Mouse (Mus musculus) layer of hippocampus, adult 9-10 months (tissue): Measurements from ENCODE around the gene Chtop.

Experiments
- DNase-seq: peaks from one replicate; pipeline ENCODE4 v3.0.0; 2022; ENCODE audit warnings: low spot score

Chtop gene

GRCm38 (mm10) chr3:90512276-90512675 is 3.0 kb upstream of the Chtop start:
- DNase-seq: no peak

GRCm38 (mm10) chr3:90509747-90510123 is 437 bp upstream of the Chtop start:
- DNase-seq: no peak

GRCm38 (mm10) chr3:90508287-90508949 is 880 bp downstream of the Chtop start:
- DNase-seq: no peak

GRCm38 (mm10) chr3:90506362-90506761 is 2.9 kb downstream of the Chtop start:
- DNase-seq: no peak

- DNase-seq: no peak
Observed at GRCm38 (mm10) chr3:90505216-90505615, 4.1 kb downstream of the Chtop start.

- no peak for DNase-seq
Observed at GRCm38 (mm10) chr3:90503444-90503843, 5.9 kb downstream of the Chtop start.

- DNase-seq: no peak
Observed at GRCm38 (mm10) chr3:90497597-90497996, 11.7 kb downstream of the Chtop start.

- no peak for DNase-seq
Observed at GRCm38 (mm10) chr3:90495850-90496525, 13.3 kb downstream of the Chtop start.

GRCm38 (mm10) chr3:90493831-90494540 is 15.3 kb downstream of the Chtop start:
- DNase-seq: no peak

GRCm38 (mm10) chr3:90491350-90491749 is 17.9 kb downstream of the Chtop start:
- DNase-seq: no peak

GRCm38 (mm10) chr3:90490696-90491256 is 18.5 kb downstream of the Chtop start, which contains the start of gene Snapin:
Gene Snapin, minus strand, starts transcription at chr3:90491033.
- peak; percentile 90 for DNase-seq

GRCm38 (mm10) chr3:90488576-90488975 is 20.7 kb downstream of the Chtop start:
- no peak for DNase-seq

- DNase-seq: no peak
Observed at GRCm38 (mm10) chr3:90486998-90487397, 22.3 kb downstream of the Chtop start.

GRCm38 (mm10) chr3:90475831-90476611 is 33.3 kb downstream of the Chtop start, which contains the start of gene Ilf2:
Gene Ilf2, plus strand, starts transcription at chr3:90476126.
- peak; percentile 92 for DNase-seq

- DNase-seq: no peak
Observed at GRCm38 (mm10) chr3:90475151-90475830, 34.0 kb downstream of the Chtop start.

- DNase-seq: no peak
Observed at GRCm38 (mm10) chr3:90472213-90472612, 37.1 kb downstream of the Chtop start.

- no peak for DNase-seq
Observed at GRCm38 (mm10) chr3:90467618-90468300, 41.5 kb downstream of the Chtop start.

GRCm38 (mm10) chr3:90466311-90466766 is 43.0 kb downstream of the Chtop start:
- no peak for DNase-seq

GRCm38 (mm10) chr3:90465686-90466310 is 43.5 kb downstream of the Chtop start, which contains the start of gene Npr1:
Gene Npr1, minus strand, starts transcription at chr3:90465866.
- no peak for DNase-seq
